8 mouse cellular contexts compared by ENCODE assay signal in the genomic region with DNA sequence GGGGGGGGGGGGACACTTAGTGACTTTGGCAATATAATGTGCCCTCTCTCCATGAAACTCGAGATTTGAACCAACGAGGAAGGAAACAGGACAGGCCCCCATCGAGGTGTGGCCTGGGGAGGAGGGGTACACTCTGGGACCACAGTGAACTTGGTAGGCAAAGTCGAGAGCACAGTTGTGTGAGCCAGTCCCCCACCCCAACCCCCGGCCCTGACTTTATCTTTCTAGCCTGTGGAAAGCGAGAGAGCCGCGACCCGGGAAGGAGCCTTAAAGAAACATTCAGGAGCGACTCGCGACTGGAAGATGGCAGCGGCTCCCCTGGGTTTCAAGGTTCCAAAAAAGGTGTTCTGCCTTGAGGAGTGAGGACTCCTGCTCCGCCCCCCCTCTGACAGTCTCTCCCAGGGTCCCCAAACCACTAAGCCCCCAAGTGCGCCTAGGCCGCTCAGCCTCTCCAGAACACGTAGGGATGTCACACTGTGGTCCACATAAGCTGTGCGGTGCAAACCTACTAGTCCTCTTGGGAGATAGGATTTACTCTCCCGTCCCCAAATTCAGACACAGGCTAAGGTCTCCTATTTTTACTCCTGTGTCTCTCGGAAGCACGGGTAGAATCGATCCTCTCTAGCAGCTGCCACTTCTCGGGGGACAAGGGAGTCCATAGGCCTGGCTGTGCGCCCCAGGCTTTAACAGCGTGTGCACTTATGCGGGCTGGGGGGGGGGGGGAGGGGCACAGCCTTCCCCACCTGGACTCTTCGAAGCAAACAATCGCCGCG. TPM values are rescaled to one million over a fixed set of nuclear protein-coding genes. Genes with fewer than 3 reads are reported as not detected.
DNase-seq lines count a peak whose midpoint lies in the region; ATAC-seq and TF ChIP-seq lines count a peak whose summit lies in the region.

No protein-coding gene starts in this region.

- ATAC-seq in embryonic facial prominence, embryonic 14.5 days (ENCODE audit: low read depth), result no peak
- no peak for ATAC-seq in intestine, embryonic 16.5 days
- ATAC-seq in neural tube, embryonic 12.5 days (ENCODE audit: low FRiP score, low read depth), result no peak

- no peaks in the 10 kb centered on the region for H3K9me3 ChIP-seq in embryonic facial prominence, embryonic 14.5 days (ENCODE audit: control insufficient read depth, low read length)
- no peaks in the 10 kb centered on the region for H3K9me3 ChIP-seq in intestine, embryonic 16.5 days (ENCODE audit: control insufficient read depth, low read length)
- H3K9me3 ChIP-seq in neural tube, embryonic 12.5 days, result no peaks in the 10 kb centered on the region

- peak overlapping the region; percentile 57 for H3K4me2 ChIP-seq in embryonic facial prominence, embryonic 14.5 days (ENCODE audit: low read depth, low read length)
- peak overlapping the region; percentile 54 for H3K4me2 ChIP-seq in intestine, embryonic 16.5 days (ENCODE audit: low read depth, low read length)
- H3K4me2 ChIP-seq in neural tube, embryonic 12.5 days (replicated peaks), result peak overlapping the region; percentile 54

- peak overlapping the region; percentile 34 for H3K4me3 ChIP-seq in left cerebral cortex, adult 2 months
- H3K4me3 ChIP-seq in embryonic facial prominence, embryonic 14.5 days (ENCODE audit: low read depth, low read length), result peak overlapping the region; percentile 20
- H3K4me3 ChIP-seq in intestine, embryonic 16.5 days (ENCODE audit: low read length), result peak overlapping the region; percentile 33
- H3K4me3 ChIP-seq in neural tube, embryonic 12.5 days, result 0 out of 2 replicates have a peak overlapping the region, but pooled peaks have one; percentile 9

- DNase-seq in left cerebral cortex, adult 2 months (ENCODE audit: extremely low spot score in 1 of 2, low spot score in 2 of 2), result no peak
- no peak for DNase-seq in left cerebral cortex, adult 18-20 months (ENCODE audit: low spot score in 2 of 2)
- no peak for DNase-seq in embryonic facial prominence, embryonic 14.5 days (ENCODE audit: low spot score)
- no peak for DNase-seq in gastrocnemius, postnatal 36 days
- no peak for DNase-seq in spleen, postnatal 36 days (ENCODE audit: low spot score in 2 of 2)
- no peak for DNase-seq in spleen, adult 12 weeks (ENCODE audit: low spot score)

- no peak for TF ChIP-seq CTCF in left cerebral cortex, adult 2 months (IDR thresholded peaks at IDR 0.05)

- H3K9ac ChIP-seq in embryonic facial prominence, embryonic 14.5 days (ENCODE audit: low read depth, low read length), result 0 out of 2 replicates have a peak overlapping the region, but pooled peaks have one; percentile 40
- H3K9ac ChIP-seq in intestine, embryonic 16.5 days (ENCODE audit: low read depth, low read length), result peak overlapping the region; percentile 57
- no peak overlapping the region for H3K9ac ChIP-seq in neural tube, embryonic 12.5 days

- peak overlapping the region; percentile 24; the same call in 1 of the 2 replicates for H3K27ac ChIP-seq in left cerebral cortex, adult 2 months
- H3K27ac ChIP-seq in embryonic facial prominence, embryonic 14.5 days (replicated peaks; ENCODE audit: low read depth, low read length), result no peak overlapping the region
- H3K27ac ChIP-seq in intestine, embryonic 16.5 days (ENCODE audit: low read length), result no peak overlapping the region
- H3K27ac ChIP-seq in neural tube, embryonic 12.5 days, result no peak overlapping the region

- intact Hi-C loops in left cerebral cortex, adult 2 months (cut with DNase I), result loop anchor here (5.0 kb wide), 1 partner anchor 97 kb away; no protein-coding TSS in a partner anchor
- intact Hi-C loops in gastrocnemius, postnatal 36 days (cut with DNase I), result loop anchor here (5.0 to 10.0 kb wide), 3 partner anchors 97 to 530 kb away; no protein-coding TSS in a partner anchor

- WGBS in embryonic facial prominence, embryonic 14.5 days, result 17% methylated on average over 24 of the region's 30 CpGs
- 25% methylated on average over 30 of the region's 30 CpGs for WGBS in intestine, embryonic 16.5 days
- WGBS in neural tube, embryonic 12.5 days, result 10% methylated on average over 30 of the region's 30 CpGs

- H3K27me3 ChIP-seq in embryonic facial prominence, embryonic 14.5 days (replicated peaks; ENCODE audit: control insufficient read depth, insufficient read depth, low read length), result peaks cover 90% of the 10 kb centered on the region
- peaks cover 39% of the 10 kb centered on the region for H3K27me3 ChIP-seq in intestine, embryonic 16.5 days (replicated peaks; ENCODE audit: control insufficient read depth, insufficient read depth, low read length)
- H3K27me3 ChIP-seq in neural tube, embryonic 12.5 days (replicated peaks), result peaks cover 39% of the 10 kb centered on the region

- H3K36me3 ChIP-seq in embryonic facial prominence, embryonic 14.5 days (ENCODE audit: control insufficient read depth, insufficient read depth, low read length), result no peaks in the 10 kb centered on the region
- no peaks in the 10 kb centered on the region for H3K36me3 ChIP-seq in intestine, embryonic 16.5 days (ENCODE audit: control insufficient read depth, insufficient read depth, low read length)
- H3K36me3 ChIP-seq in neural tube, embryonic 12.5 days, result no peaks in the 10 kb centered on the region

- H3K4me1 ChIP-seq in embryonic facial prominence, embryonic 14.5 days (ENCODE audit: control insufficient read depth, insufficient read depth, low read length), result peaks cover 17% of the 10 kb centered on the region; the same call in 1 of the 2 replicates
- peaks cover 24% of the 10 kb centered on the region for H3K4me1 ChIP-seq in intestine, embryonic 16.5 days (ENCODE audit: control insufficient read depth, insufficient read depth, low read length)
- peaks cover 44% of the 10 kb centered on the region for H3K4me1 ChIP-seq in neural tube, embryonic 12.5 days

RNA-seq across cellular contexts. Expression of a gene that starts 4.9 kb away (rescaled TPM):
- total RNA-seq in left cerebral cortex, adult 2 months (2021), result 10 to 100 TPM; 33.4 to 38.0 TPM
- 10 to 100 TPM; 36.2 to 37.7 TPM for total RNA-seq in left cerebral cortex, adult 18-20 months (2021)
- polyA plus RNA-seq in embryonic facial prominence, embryonic 14.5 days (2014; fragmentation: Nextera tagmentation; extraction: Ambion mirVana), result 15.0 and 17.7 TPM in 2 replicates
- 8.1 and 9.8 TPM in 2 replicates for polyA plus RNA-seq in intestine, embryonic 16.5 days (2015; fragmentation: Nextera tagmentation; extraction: Ambion mirVana)
- polyA plus RNA-seq in neural tube, embryonic 12.5 days (2016; fragmentation: Nextera tagmentation; extraction: Ambion mirVana), result 23.0 and 23.2 TPM in 2 replicates
- 10 to 100 TPM; 10.4 to 14.4 TPM for total RNA-seq in gastrocnemius, postnatal 36 days (2021)
